Mouse (Mus musculus) gastrocnemius, postnatal 14 days (tissue): Measurements from ENCODE around the gene Pde9a. TPM values are rescaled to one million over a fixed set of nuclear protein-coding genes. Genes with fewer than 3 reads are reported as not detected.

Experiments
- DNase-seq: peaks from one replicate; pipeline ENCODE4 v3.0.0; 2021; ENCODE audit warnings: mixed read lengths
- intact Hi-C: fragments of 180-260 bp; cut with DNase I; formaldehyde crosslinking; loops from one replicate; pipeline ENCODE4 v1.15.1; 2025; ENCODE audit warnings: low total_unique reads
- total RNA-seq, 2 experiments: library from RNA; stranded (reverse); gene quantifications; 2 replicates each; pipeline ENCODE4 v1.2.3; 2021

Pde9a gene
- total RNA-seq, 2 experiments from 2014 or later = 4.5 to 6.5 TPM

GRCm38 (mm10) chr17:31383320-31383719 lies 2.7 kb upstream of the Pde9a start:
- DNase-seq = no peak
- intact Hi-C loops = loop anchor here (10.0 kb wide), 1 partner anchor 281 kb away; no protein-coding TSS in a partner anchor

- intact Hi-C loops = loop anchor here (5.0 to 10.0 kb wide), 2 partner anchors 42 to 280 kb away; no protein-coding TSS in a partner anchor
- peak; percentile 34 for DNase-seq
These were observed 912 bp upstream of the Pde9a start for GRCm38 (mm10) chr17:31384968-31385627.

GRCm38 (mm10) chr17:31386766-31387275 lies 811 bp downstream of the Pde9a start:
- DNase-seq = no peak
- intact Hi-C loops = loop anchor here (5.0 to 10.0 kb wide), 2 partner anchors 40 to 278 kb away; no protein-coding TSS in a partner anchor

GRCm38 (mm10) chr17:31389432-31390050 lies 3.5 kb downstream of the Pde9a start:
- intact Hi-C loops = loop anchor here (5.0 to 10.0 kb wide), 2 partner anchors 38 to 275 kb away; no protein-coding TSS in a partner anchor
- no peak for DNase-seq

GRCm38 (mm10) chr17:31391462-31391861 lies 5.5 kb downstream of the Pde9a start:
- intact Hi-C loops = no loop called here
- DNase-seq = no peak

- intact Hi-C loops = no loop called here
- DNase-seq = no peak
These were observed 6.0 kb downstream of the Pde9a start for GRCm38 (mm10) chr17:31392041-31392440.

- no peak for DNase-seq
- intact Hi-C loops = no loop called here
These were observed 7.8 kb downstream of the Pde9a start for GRCm38 (mm10) chr17:31393811-31394210.

GRCm38 (mm10) chr17:31400294-31400693 lies 14.3 kb downstream of the Pde9a start:
- intact Hi-C loops = no loop called here
- DNase-seq = no peak

- DNase-seq = no peak
- intact Hi-C loops = no loop called here
These were observed 15.2 kb downstream of the Pde9a start for GRCm38 (mm10) chr17:31401160-31401559.

- intact Hi-C loops = no loop called here
- no peak for DNase-seq
These were observed 16.7 kb downstream of the Pde9a start for GRCm38 (mm10) chr17:31402713-31403112.

GRCm38 (mm10) chr17:31405694-31406227 lies 19.8 kb downstream of the Pde9a start:
- DNase-seq = no peak
- intact Hi-C loops = no loop called here

- intact Hi-C loops = no loop called here
- DNase-seq = no peak
These were observed 23.8 kb downstream of the Pde9a start for GRCm38 (mm10) chr17:31409741-31410350.

- intact Hi-C loops = no loop called here
These were observed 29.2 kb downstream of the Pde9a start for GRCm38 (mm10) chr17:31415258-31415657.

GRCm38 (mm10) chr17:31418804-31419597 lies 33.0 kb downstream of the Pde9a start:
- no peak for DNase-seq
- intact Hi-C loops = no loop called here

More at GRCm38 (mm10) chr17:31415258-31415657, 29.2 kb downstream of the Pde9a start:
- DNase-seq = no peak

- no peak for DNase-seq
- intact Hi-C loops = no loop called here
These were observed 33.6 kb downstream of the Pde9a start for GRCm38 (mm10) chr17:31419598-31419950.

GRCm38 (mm10) chr17:31419995-31420394 lies 34.0 kb downstream of the Pde9a start:
- intact Hi-C loops = no loop called here
- no peak for DNase-seq

GRCm38 (mm10) chr17:31420658-31421057 lies 34.6 kb downstream of the Pde9a start:
- no peak for DNase-seq
- intact Hi-C loops = no loop called here

- no peak for DNase-seq
- intact Hi-C loops = no loop called here
These were observed 36.4 kb downstream of the Pde9a start for GRCm38 (mm10) chr17:31422381-31422780.

- no peak for DNase-seq
- intact Hi-C loops = no loop called here
These were observed 37.0 kb downstream of the Pde9a start for GRCm38 (mm10) chr17:31423020-31423419.
